Mouse (Mus musculus) left cerebral cortex, adult 8-10 months (tissue): ENCODE measurements at regions not wholly inside any gene's neighbourhood (a gene's known extent, or its start where the extent isn't known, plus 50 kb on each side); places are given as distances from the start of the nearest gene placed in this dataset.

Experiments
- DNase-seq, 2 experiments: peaks; one replicate each; pipeline ENCODE4 v3.0.0; 2022; ENCODE audit warnings: low spot score in 2 of 2

DNA sequence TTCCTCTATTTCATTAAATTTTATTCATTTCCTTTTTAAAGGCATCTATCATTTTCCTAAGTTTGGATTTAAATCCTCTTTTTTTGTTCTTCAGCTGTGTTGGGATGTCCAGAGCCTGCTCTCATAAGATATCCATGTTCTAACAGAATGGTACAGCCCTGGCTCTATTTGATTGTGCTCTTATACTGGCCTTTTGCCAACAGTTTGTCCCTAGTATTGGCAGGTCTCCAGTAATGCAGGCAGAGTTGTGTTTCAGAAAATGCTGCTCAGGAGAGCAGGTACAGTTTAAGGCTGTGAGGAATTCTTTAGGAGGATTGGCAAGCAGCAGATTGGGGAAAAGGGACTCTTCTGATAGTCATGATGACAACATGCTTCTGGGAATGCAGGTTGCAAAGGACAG is 797.1 kb upstream of the Slit2 start:
- no peak for DNase-seq

DNA sequence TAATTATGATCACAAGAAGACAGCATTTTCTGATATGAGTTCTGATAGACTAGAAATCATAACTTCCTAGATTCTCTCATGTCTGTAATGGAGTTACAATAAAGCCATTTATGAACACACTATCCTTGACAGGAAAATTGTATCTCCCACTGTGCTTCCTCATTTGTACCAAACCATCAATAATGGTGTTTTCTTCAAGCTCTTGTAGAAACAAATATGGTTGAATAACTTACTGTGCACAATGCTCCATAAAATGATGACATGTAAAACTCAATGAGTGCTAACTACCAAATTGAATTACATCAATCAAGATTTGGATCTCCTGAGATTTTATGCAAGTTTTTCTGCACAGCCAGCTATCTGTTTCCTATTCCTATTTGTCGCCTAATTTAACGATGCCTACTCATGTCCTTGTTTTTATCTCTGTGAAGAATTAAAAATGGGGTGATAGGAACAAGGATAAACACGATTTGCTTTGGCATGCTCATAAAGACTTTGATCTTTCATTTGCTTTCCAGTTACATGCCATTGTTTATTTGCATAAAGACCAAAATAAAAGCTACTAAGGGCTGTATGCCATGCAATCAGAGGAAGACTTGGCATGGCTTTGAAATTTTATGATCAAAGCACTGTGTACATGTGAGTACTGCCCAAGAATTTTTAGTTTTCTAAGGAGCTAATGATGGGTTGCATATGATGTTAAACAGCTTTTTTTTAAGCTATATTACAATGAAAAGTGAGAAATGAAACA is 780.6 kb upstream of the Slit2 start:
- no peak for DNase-seq

DNA sequence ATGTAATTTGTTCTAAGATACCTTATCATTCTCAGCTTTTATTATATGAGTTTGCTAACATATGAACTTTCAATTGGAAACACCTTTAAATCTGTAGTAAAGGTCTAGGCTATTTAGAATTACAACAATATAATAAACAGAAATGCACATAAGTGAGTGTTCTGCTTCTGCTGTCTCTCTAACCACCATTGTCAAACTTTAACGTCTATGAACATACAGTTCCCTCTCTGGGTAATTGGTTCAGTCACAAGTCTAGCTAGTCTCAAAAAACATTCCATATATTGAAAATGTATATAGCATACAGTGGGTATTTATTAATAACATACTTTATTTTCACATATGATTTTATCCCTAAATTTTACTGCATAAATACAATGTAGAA is 780.0 kb upstream of the Slit2 start:
- DNase-seq: no peak

DNA sequence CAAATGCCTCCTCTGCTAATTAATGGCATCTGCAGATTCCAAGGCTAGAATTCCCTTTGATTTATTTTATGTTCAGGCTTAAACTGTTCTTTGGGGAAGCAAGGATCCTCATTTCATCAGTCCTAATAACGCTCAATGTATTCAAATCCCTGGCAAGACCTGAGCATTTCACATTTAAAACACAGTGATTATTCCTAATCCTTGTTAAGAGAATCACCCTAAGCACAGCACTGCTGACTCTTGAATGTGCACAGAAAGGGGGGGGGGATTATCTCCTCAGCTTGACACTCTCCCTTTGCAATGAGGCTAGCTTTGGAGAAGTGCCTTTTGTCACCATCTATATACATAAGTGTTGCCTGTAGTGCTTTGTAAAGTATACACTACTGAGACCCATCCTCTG is 772.4 kb upstream of the Slit2 start:
- no peak for DNase-seq

DNA sequence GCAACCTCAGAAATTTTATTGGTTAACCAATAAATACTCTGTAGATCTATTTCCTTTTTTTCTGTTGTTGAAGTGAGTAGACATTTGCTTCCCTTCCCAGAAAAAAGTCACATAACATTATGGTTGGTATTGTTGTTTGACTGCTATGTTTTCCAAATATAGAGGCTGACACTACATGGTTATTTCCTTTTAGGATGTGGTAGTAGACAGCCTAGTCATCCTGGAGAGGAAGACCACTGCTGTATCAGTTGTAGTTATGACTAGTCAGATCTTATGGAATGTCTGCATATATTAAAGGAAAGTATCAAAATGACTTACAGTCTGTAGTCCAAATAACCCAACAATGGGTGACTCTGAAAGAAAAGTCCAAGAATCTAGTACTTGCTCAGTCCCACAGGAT is 767.5 kb upstream of the Slit2 start:
- no peak for DNase-seq

DNA sequence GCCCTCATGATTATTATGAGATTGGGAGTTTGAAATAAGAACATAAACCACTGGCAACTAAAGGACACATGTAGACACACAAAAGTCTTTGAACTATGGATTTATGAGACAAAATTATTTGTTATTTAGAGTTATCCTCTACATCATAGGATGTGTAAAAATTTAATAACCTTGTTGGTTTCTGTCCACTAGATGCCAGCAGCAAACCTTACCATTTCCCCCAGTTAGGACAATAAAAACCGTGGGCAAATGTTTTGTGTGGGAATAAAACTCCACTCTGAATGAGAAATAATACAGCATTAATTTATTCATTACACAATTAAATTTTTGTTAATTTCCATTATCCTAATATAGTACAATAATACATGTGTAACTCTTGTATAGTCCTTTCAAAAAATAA is 757.7 kb upstream of the Slit2 start:
- DNase-seq: no peak

DNA sequence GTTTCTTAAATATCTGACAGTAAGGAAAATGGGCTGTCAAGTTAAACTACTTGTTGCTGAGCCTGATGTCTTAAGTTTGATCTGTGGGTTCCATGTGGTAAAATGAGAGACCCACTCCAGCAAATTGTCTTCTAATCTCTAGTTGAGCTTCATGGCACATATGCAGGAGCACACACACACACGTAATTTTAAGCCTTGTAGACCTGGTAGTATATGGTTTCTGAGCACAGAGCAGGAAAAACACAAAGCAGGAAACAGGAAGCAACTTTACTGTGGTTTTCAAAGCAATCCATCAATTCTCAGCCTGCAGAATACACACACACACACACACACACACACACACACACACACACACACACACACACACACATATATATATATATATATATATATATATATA is 746.8 kb upstream of the Slit2 start:
- no peak for DNase-seq

DNA sequence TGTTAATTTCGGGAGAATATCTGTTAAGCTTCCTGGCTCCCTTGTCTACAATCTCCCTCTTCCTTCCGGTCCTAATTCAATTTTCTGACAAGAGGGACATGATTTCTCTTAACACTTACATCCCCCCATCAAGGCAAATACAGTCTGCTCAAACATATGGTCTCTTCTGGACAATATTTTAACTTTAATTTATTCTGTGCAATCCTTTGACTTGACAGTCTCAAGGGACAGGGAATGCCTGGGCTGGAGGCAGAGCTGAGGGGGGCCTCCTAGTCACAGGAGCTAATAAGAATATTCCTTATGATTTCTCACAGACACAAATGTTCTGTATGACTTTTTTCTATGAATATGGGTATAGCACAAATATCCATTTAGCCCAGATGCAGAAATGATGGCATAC is 742.9 kb upstream of the Slit2 start:
- DNase-seq: no peak

DNA sequence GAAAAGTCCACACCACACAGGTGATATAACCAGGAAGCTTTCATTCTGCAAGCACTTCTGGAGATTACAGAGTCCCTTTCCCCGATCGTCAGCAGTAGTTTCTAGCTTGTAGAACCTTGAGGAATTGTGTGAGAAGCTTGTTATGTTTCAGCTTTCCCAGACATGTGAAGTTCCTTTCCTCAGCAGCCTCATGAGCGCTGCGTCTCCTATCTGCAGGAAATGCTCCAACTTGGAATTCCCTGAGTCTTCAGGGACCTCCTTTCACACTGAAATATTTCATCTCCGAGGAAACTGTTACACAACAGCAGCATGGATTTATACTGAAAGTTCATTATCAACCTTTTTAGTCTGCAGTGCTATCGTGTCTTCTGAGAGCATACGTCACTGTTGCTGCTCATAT is 742.4 kb upstream of the Slit2 start:
- DNase-seq: peak in 1 of 2 experiments; percentile 1

DNA sequence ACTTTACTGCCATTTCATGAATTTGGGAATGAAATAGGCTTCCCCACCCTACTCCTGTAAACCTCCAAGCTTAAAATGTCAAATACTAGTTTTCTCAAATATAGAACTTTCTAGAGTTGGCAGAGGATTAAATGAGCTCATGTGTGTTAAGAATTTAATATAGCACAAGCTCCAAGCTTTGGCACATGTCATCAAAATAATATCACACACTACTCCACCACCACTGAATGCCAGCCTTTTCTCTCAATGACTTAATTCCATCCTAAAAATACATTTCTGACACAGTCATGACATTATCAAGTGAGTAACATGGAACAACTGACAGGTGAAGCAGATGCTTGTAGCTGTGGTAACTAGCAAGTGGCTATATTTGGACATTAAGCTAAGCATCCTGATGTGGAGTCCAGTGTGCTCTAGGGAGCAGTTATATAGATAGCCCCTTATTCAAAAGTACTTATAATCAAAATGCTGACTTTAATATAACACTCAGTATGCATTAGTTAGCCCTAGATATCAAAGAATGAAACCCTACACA is 728.0 kb upstream of the Slit2 start:
- no peak for DNase-seq

DNA sequence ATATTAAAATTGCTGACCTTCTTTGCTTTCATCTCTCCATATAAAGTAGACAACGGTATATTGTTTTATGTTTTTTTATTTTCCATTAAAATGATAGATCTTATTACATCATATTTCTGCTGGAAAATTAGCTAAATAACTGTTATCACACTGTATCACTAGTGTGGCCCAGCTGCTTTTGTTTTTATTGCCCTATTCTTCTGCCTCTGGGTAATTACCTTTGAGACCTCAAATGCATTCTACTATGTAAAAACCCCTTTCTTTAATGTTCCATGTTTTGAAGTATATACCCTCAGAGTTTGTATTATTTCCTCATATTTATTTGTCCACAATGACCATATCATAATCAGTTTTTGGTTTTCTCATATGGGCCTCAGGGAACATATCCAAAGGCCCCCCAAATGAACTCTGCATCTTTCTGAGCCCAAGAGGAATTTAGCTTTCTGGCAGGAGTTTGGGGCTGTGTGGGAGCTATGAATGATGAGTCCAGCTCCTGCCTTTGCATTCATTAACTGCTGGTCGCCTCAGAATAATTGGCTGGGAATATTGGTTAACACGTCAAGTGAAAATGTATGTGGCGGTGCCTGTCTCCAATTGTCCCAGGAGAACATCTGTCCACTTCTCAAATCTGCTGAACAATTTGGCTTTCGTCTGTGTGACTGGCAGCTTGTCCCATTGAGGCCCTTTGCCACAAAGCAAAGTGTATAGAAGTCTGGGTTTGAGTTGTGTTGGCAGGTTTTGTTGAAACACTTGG is 721.1 kb upstream of the Slit2 start:
- no peak for DNase-seq

DNA sequence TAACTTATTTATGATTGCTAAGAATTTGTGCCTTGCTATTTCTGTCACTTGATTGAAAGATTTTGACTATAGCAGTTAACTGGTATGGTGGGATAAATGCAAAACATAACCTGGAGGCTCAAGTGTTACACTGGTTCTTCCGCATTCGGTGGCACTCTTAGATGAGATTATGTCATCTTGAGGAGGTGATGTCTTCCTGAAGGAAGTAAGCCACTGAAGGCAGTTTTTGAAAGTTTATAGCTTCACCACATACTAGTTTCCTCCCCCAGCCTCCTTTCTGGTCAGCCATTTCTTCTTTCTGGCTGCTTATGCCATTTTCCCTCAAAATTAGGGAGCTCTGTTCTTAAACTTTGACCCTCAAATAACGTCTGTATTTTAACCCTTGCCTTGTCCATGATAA is 710.3 kb upstream of the Slit2 start:
- no peak for DNase-seq

DNA sequence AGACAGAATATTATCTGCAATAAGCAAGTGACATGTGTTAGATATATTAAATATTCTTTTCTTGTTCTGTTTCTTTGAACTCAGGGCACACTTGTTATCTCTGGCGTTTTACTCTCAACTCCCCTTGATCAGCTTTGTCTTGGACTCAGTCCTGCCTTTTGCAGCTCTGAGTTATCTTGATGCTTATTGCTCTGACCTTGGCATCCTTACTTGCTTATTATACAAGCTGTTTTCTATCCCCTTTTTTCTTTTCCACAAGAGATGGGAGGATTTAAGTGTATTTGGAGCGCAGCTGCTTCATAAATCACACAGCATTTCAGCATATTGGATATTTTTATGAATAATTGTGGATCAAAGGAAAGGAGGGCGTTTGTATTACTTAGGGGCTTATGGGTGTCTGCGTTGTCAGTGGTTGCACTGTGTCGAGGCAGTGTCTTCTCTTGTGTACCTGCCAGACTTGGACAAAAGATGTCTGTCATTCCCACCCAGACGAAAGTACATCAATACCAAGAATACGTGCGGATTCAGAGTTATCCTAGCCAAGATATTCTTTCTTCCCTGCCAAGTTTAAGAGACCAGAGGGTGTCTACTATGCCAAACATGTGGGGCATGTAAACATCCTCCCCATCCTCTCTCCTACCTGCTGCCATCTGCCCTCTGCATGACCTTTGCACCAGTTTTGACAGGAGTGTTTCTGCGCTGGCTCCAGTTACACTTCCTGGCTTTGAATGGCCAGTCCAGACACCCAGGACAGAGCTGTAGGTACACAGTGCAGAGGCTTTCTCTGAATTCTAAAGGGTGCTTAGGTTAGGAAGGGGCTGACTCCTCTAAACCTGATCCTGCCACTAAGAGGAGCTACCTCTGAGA is 709.3 kb upstream of the Slit2 start:
- DNase-seq: no peak

DNA sequence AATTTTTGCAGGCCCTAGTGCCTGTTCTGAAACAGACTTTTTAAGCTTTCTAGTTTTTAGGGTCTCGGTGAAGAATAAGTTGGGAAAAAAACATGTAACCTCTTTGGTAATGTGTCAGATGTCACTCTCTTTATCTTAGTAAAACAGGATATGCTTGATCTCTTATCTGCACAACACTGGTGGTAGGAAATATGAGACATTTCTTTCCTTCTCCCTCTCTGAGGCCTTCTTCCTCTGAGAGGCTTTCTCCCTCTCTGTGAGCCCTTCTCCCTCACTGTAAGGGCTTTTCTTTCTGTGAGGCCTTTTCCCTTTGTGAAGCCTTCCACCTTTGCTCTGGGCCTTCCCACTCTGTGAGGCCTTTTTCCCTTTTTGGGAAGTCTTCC is 708.7 kb upstream of the Slit2 start:
- no peak for DNase-seq

DNA sequence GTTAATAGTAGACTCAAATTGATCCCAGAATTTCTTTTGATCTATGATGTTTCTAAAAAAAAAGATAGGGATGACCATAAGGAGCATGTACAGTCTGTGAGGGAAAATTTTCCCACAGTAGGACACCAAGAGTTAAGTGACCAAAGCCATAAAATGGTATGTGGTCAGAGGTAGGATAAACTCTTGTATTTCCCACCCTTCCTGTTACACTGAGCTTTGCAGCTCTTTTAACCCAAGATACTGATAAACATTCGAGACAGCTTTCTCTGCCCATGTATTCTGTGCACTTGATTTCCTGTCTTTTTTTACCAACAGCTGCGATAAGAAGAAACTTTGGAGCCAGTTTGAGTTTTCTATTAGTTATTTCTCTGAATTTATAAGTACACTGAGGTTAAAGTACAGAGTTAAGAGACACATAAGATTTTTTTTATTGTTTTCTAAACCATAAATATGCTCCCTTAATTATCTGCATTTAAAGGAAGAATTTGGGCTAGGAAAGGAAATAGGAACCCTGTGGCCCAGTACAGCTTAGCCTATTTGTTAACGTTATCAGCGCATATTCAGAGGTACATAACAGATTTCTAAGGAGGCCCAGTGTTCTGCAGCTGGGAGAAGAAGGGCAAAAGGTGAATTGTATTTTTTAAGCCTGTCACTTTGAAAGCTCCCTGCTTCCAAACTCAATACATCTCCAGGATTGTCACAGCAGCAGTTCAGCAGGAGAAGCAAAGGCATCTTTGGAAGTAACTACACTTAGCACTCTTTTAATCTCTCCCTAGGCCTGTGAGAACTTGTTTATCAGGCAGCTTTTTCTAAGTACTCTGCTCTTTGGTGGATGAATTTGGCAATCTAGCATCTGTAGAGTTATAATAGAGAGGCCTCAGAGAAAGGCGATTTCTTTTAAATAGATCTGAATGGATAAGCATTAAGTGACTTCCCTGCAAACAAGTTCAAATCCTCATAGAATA is 706.4 kb upstream of the Slit2 start:
- no peak for DNase-seq

DNA sequence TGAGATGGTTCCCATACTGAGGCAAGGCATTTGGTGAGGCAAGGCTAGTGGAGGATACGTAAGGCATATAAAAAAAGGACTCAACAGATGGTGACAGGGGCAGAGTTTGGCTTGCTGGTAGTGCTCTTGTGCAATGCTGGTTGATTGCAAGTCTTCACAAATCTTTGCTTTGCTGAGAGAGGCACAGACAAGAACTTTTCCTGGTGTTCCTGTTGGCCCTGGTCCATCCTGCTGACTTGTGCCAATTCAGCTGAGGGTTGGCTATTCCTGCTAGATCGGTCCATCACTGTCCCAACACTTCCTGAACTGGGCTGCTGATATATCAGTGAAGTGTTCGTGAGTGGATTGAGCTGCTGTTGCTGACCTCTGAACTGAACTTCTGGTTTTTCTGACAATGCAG is 703.3 kb upstream of the Slit2 start:
- no peak for DNase-seq

DNA sequence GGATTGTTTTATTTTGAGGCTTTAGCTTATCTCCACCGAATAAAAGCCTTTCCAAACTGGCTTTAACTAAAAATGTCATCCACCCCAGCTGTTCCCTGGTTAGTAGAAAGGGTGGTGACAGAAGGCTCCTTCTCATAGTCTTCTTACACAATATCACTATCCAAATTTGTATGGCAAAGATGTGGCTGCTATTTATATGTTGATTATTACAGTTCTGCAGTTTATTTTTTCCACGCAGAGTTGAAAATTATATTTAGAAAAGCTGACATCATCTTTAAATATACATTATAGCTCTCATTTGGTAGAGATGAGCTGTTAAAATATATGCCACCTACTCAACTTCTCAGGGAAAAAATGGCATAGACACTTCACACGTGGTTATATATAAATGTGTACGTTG is 683.3 kb upstream of the Slit2 start:
- DNase-seq: peak in 1 of 2 experiments; percentile 23

DNA sequence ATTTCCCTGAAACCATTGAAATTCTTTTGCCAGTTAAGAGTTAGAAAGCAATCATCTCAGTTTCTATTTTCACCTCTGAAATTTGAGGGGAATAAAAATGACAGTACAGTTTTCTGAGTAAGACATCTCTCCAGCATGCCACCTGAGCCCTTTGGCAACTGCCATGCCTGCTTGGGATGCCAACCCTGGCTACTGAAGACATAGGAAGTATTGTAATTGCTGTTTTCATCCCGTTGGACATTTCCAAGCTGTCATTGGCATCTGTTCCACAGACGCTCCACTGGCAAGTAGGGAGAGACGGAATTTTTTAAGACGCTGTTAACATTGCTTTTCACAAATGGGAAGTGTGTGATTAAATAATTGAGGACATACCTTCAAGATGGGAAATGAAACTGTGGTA is 665.4 kb upstream of the Slit2 start:
- no peak for DNase-seq

DNA sequence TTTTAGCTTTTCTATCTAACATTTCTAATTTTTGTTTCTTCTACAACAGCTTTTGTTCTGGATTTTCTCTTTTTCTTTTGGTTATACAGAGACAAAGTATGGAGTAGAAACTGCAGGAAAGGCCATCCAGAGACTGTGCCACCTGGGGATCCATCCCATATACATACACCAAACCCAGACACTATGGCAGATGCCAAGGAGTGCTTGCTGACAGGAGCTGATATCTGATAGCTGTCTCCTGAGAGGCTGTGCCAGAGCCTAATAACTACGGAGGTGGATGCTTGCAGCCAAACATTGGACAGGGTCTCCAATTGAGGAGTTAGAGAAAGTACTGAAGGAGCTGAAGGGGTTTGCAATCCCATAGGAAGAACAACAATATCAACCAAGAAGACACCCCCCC is 664.8 kb upstream of the Slit2 start:
- DNase-seq: no peak

DNA sequence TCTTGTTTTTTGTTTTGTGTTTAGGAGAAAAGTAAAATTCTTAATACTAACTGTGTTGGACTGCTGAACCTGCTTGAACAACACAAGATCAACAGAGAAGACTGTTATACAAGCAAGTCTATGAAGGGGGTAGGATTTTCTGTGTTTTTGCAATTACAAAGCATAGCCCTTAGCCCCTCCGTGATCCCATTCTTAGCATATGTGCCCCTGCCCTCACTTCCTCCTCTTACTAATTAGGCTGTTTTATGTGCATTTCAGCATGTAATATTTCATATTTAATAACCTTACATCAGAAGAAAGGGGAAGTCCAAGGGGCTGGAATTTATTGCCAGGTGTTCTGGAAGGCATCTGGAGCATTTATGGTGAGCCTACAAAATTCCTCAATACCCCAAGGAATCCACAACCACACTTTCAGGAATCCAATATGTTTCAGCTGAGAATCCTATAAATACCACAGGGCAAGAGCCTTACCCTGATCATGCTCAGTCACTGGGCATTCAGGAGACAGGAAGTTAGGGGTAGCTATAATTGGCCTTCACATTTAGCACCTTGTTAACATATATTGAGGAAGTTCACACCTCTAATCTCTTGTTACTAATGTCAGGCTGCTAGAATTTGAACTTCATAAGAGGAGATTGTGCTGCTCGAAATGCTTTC is 660.3 kb upstream of the Slit2 start:
- no peak for DNase-seq
